Mouse (Mus musculus) C2C12 (cell line): Measurements from ENCODE around the gene Scgn. TPM values are rescaled to one million over a fixed set of nuclear protein-coding genes. Genes with fewer than 3 reads are reported as not detected.
A peak's percentile ranks its signal among the peaks of the same experiment; 100 is the strongest.

ENCODE experiments used
- H3K27me3 ChIP-seq: one replicate; pipeline ENCODE4 v1.6.1; 2011; ENCODE audit not compliant: control insufficient read depth, insufficient read depth, insufficient read length
- H3K36me3 ChIP-seq: one replicate; pipeline ENCODE4 v1.6.1; 2011; ENCODE audit not compliant: control insufficient read depth, insufficient read depth
- H3K4me3 ChIP-seq: one replicate; pipeline ENCODE4 v1.5.1; 2011; ENCODE audit warnings: mild to moderate bottlenecking, control low read depth; ENCODE audit not compliant: poor library complexity, insufficient read depth, severe bottlenecking
- H3K79me2 ChIP-seq: one replicate; pipeline ENCODE4 v1.6.1; 2011; ENCODE audit not compliant: control insufficient read depth, insufficient read depth
- H3K79me3 ChIP-seq: one replicate; pipeline ENCODE4 v1.6.1; 2011; ENCODE audit warnings: low read depth, control low read depth
- H3ac ChIP-seq: one replicate; pipeline ENCODE3; 2011; ENCODE audit warnings: low read depth; ENCODE audit not compliant: control insufficient read depth, insufficient read length
- CEBPB ChIP-seq: IDR thresholded peaks from one replicate; pipeline ENCODE4 v1.6.1; 2011; ENCODE audit warnings: low read depth, mild to moderate bottlenecking, control low read depth, moderate library complexity
- CTCF ChIP-seq: IDR thresholded peaks from one replicate; pipeline ENCODE4 v1.5.1; 2011; ENCODE audit not compliant: control insufficient read depth, insufficient read depth, insufficient read length
- FOSL1 ChIP-seq: IDR thresholded peaks from one replicate; pipeline ENCODE4 v1.8.0; 2011; ENCODE audit warnings: mild to moderate bottlenecking, low read length; ENCODE audit not compliant: poor library complexity, insufficient read depth, severe bottlenecking
- MAX ChIP-seq: IDR thresholded peaks from one replicate; pipeline ENCODE4 v1.6.1; 2011; ENCODE audit warnings: mild to moderate bottlenecking, control low read depth
- MYOD1 ChIP-seq: IDR thresholded peaks from one replicate; pipeline ENCODE4 v1.6.1; 2011; ENCODE audit warnings: low read depth; ENCODE audit not compliant: control insufficient read depth, insufficient read length
- MYOG ChIP-seq: IDR thresholded peaks from one replicate; pipeline ENCODE4 v1.6.1; 2011; ENCODE audit not compliant: control insufficient read depth, insufficient read length; ENCODE audit errors: extremely low read depth
- USF1 ChIP-seq: IDR thresholded peaks from one replicate; pipeline ENCODE4 v1.6.1; 2011; ENCODE audit warnings: low read depth, mild to moderate bottlenecking, control low read depth, moderate library complexity
- polyA plus RNA-seq: library from polyadenylated mRNA; unstranded; fragments of >200 nt; fragmentation: generic; extraction: Trizol; gene quantifications from one replicate; pipeline ENCODE4 v1.2.1, GENCODE M21; 2012; ENCODE audit warnings: missing spikeins

Gene Scgn
- polyA plus RNA-seq, 1 experiment = not detected

GRCm38 (mm10) chr13:23917674-23918073 is 73.3 kb downstream of the Scgn start:
- Histone ChIP-seq H3K79me2 (no peaks in the 10 kb centered on the region), H3K27me3 (no peaks in the 10 kb centered on the region), H3K4me3 (no peak overlapping the region), H3ac (no peak overlapping the region), H3K79me3 (no peaks in the 10 kb centered on the region), H3K36me3 (no peaks in the 10 kb centered on the region)
- TF ChIP-seq USF1 (no peak), MYOD1 (no peak), CEBPB (no peak), CTCF (no peak), MYOG (no peak), MAX (no peak), FOSL1 (no peak)

GRCm38 (mm10) chr13:23916132-23916531 is 74.9 kb downstream of the Scgn start:
- no peak overlapping the region for H3K4me3 ChIP-seq
- no peaks in the 10 kb centered on the region for H3K79me2 ChIP-seq
- H3ac ChIP-seq = no peak overlapping the region
- H3K27me3 ChIP-seq = no peaks in the 10 kb centered on the region
- H3K36me3 ChIP-seq = no peaks in the 10 kb centered on the region
- TF ChIP-seq FOSL1 (no peak), MYOD1 (peak; percentile 70)
- no peaks in the 10 kb centered on the region for H3K79me3 ChIP-seq

- Histone ChIP-seq H3K27me3 (no peaks in the 10 kb centered on the region), H3K79me2 (no peaks in the 10 kb centered on the region), H3K79me3 (no peaks in the 10 kb centered on the region), H3K36me3 (no peaks in the 10 kb centered on the region), H3K4me3 (no peak within 1 kb of the TSS), H3ac (no peak within 1 kb of the TSS)
- TF ChIP-seq USF1 (no peak), MYOG (no peak), MYOD1 (no peak), CTCF (no peak), FOSL1 (no peak), CEBPB (no peak), MAX (no peak)
Measured at GRCm38 (mm10) chr13:23914376-23915167, 76.4 kb downstream of the Scgn start, which contains the start of gene Slc17a4. Gene Slc17a4, minus strand, starts transcription at chr13:23915009.

GRCm38 (mm10) chr13:23913791-23914306 is 77.2 kb downstream of the Scgn start:
- Histone ChIP-seq H3K79me3 (no peaks in the 10 kb centered on the region), H3K79me2 (no peaks in the 10 kb centered on the region), H3K36me3 (no peaks in the 10 kb centered on the region), H3K27me3 (no peaks in the 10 kb centered on the region), H3K4me3 (no peak overlapping the region), H3ac (no peak overlapping the region)
- TF ChIP-seq MAX = no peak
- peak; percentile 33 for TF ChIP-seq FOSL1

GRCm38 (mm10) chr13:23911335-23911734 is 79.7 kb downstream of the Scgn start:
- H3K36me3 ChIP-seq = no peaks in the 10 kb centered on the region
- TF ChIP-seq FOSL1 (no peak), MYOG (no peak), CEBPB (no peak), CTCF (no peak), MAX (no peak), MYOD1 (no peak), USF1 (no peak)
- H3K4me3 ChIP-seq = no peak overlapping the region
- H3ac ChIP-seq = no peak overlapping the region
- H3K79me3 ChIP-seq = no peaks in the 10 kb centered on the region
- no peaks in the 10 kb centered on the region for H3K79me2 ChIP-seq
- no peaks in the 10 kb centered on the region for H3K27me3 ChIP-seq

- no peak overlapping the region for H3K4me3 ChIP-seq
- H3ac ChIP-seq = no peak overlapping the region
- no peaks in the 10 kb centered on the region for H3K36me3 ChIP-seq
- H3K79me3 ChIP-seq = no peaks in the 10 kb centered on the region
- TF ChIP-seq FOSL1 (no peak), CEBPB (no peak), MYOD1 (no peak), USF1 (no peak), CTCF (no peak), MAX (no peak), MYOG (no peak)
- H3K27me3 ChIP-seq = no peaks in the 10 kb centered on the region
- H3K79me2 ChIP-seq = no peaks in the 10 kb centered on the region
Measured at GRCm38 (mm10) chr13:23910121-23910520, 80.9 kb downstream of the Scgn start.
